Mouse (Mus musculus) heart, embryonic 13.5 days (tissue): ENCODE measurements around the gene Sirt2. TPM values are rescaled to one million over a fixed set of nuclear protein-coding genes. Genes with fewer than 3 reads are reported as not detected.

ENCODE experiments used
- polyA plus RNA-seq: library from polyadenylated mRNA; unstranded; fragments of >200 nt; fragmentation: Nextera tagmentation; extraction: Ambion mirVana; gene quantifications from 2 replicates; pipeline ENCODE4 v1.2.1, GENCODE M21; 2015

Gene Sirt2
- polyA plus RNA-seq, 1 experiment from 2014 or later = 48.9 TPM

Other genes with a start within 250 kb of the Sirt2 start
- not detected in 2 replicates for gene Ifnl3, start 243.9 kb upstream of the Sirt2 start, polyA plus RNA-seq
- not detected in 2 replicates for gene Sycn, start 225.8 kb upstream of the Sirt2 start, polyA plus RNA-seq
- not detected in 2 replicates for gene Nccrp1, start 219.5 kb upstream of the Sirt2 start, polyA plus RNA-seq
- gene Samd4b, start 168.6 kb upstream of the Sirt2 start, polyA plus RNA-seq = 18.7 and 23.3 TPM in 2 replicates
- 27.9 and 30.5 TPM in 2 replicates for gene Pak4, start 168.6 kb upstream of the Sirt2 start, polyA plus RNA-seq
- not detected in 2 replicates for gene Acp7, start 135.4 kb upstream of the Sirt2 start, polyA plus RNA-seq
- 4.2 and 4.7 TPM in 2 replicates for gene Fbxo27, start 73.9 kb upstream of the Sirt2 start, polyA plus RNA-seq
- 10.6 and 11.4 TPM in 2 replicates for gene Fbxo17, start 49.9 kb upstream of the Sirt2 start, polyA plus RNA-seq
- gene Mrps12, start 24.9 kb upstream of the Sirt2 start, polyA plus RNA-seq = 108 and 117 TPM in 2 replicates
- 20.2 and 20.4 TPM in 2 replicates for gene Sars2, start 24.7 kb upstream of the Sirt2 start, polyA plus RNA-seq
- not detected in 2 replicates for gene Ccer2, start 10.6 kb upstream of the Sirt2 start, polyA plus RNA-seq
- gene Nfkbib, start 777 bp downstream of the Sirt2 start, polyA plus RNA-seq = 30.5 and 32.7 TPM in 2 replicates
- 2.7 and 3.6 TPM in 2 replicates for gene Rinl, start 22.2 kb downstream of the Sirt2 start, polyA plus RNA-seq
- gene Hnrnpl, start 41.8 kb downstream of the Sirt2 start, polyA plus RNA-seq = 168 TPM in 2 replicates
- gene Ech1, start 58.5 kb downstream of the Sirt2 start, polyA plus RNA-seq = 169 and 182 TPM in 2 replicates
- 4.3 and 5.6 TPM in 2 replicates for gene Lgals4, start 67.1 kb downstream of the Sirt2 start, polyA plus RNA-seq
- 1.5 and 1.6 TPM in 2 replicates for gene Lgals7, start 97.1 kb downstream of the Sirt2 start, polyA plus RNA-seq
- 0.15 and 0.38 TPM in 2 replicates for gene Capn12, start 114.7 kb downstream of the Sirt2 start, polyA plus RNA-seq
- gene Actn4, start 195.6 kb downstream of the Sirt2 start, polyA plus RNA-seq = 259 and 266 TPM in 2 replicates
- 257 and 300 TPM in 2 replicates for gene Eif3k, start 215.1 kb downstream of the Sirt2 start, polyA plus RNA-seq
- gene Map4k1, start 215.3 kb downstream of the Sirt2 start, polyA plus RNA-seq = 3.4 and 5.3 TPM in 2 replicates